In the genomic region with DNA sequence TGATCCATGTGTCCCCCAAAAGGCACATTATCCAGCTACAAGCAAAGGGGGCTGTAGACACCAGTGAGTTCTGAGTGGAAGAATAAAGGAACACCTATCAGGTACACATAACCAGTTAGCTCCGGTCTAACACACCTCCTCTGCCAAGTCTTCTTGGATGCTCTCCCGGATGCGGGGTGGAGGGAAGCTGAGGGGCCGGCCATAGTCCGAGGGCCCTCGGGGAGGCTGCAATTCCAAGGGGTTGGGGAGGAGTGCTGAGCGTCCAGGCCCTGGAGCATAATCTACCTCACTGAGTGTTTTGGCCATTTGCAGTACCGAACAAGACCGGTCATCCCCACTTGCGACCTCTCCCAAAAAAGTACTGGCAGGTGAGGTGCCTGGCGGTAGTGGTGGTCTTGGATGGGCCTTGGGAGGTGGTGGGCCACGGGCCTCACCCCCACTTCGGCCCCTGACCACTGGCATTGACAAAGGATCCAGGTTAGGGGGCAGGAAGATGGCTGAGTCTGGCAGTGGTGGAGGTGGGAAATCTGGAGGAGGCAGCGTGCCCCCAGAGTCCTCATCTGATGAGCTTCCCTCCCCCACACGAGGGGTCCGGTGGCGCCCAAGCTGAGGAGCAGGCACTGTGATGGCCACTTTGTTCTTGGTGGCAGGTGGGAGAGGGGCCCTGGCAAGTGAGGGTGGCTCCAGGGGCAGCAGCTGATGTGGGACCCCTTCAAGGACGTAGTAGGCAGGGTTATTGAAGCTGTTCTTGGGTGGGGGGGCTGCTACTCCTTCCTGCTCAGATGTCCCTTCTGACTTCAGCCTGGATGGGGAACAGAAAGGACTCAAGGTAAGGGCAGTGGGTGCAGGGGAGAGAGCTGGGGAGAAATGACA, we compare ENCODE assay signal across 15 mouse cellular contexts. TPM values are rescaled to one million over a fixed set of nuclear protein-coding genes. Genes with fewer than 3 reads are reported as not detected.
DNase-seq lines count a peak whose midpoint lies in the region; ATAC-seq and TF ChIP-seq lines count a peak whose summit lies in the region.
"Had no signal": no experiment of that assay in that cellular context is flagged by ENCODE, and none has a peak within 500 bp of the region (broad histone marks: within the 10 kb centered on the region; RNA-seq: fewer than 3 reads in every experiment).

No protein-coding gene starts in this region.

- no peak overlapping the region for H3K9ac ChIP-seq in forebrain, embryonic 14.5 days (ENCODE audit: low read length)
- no peak overlapping the region for H3K9ac ChIP-seq in forebrain, embryonic 16.5 days (replicated peaks; ENCODE audit: low read depth, low read length)
- H3K9ac ChIP-seq in kidney, embryonic 15.5 days, result no peak overlapping the region
- no peak overlapping the region; the same call in 1 of the 2 replicates for H3K9ac ChIP-seq in ES-E14 (ENCODE audit: insufficient read depth, low read depth, low read length, poor library complexity, severe bottlenecking)
- H3K9ac ChIP-seq: hindbrain, embryonic 15.5 days; neural tube, embryonic 15.5 days had no signal

- H3K27me3 ChIP-seq in forebrain, embryonic 14.5 days (replicated peaks; ENCODE audit: control insufficient read depth, insufficient read depth, low read length), result peaks cover 33% of the 10 kb centered on the region
- peaks cover 39% of the 10 kb centered on the region for H3K27me3 ChIP-seq in forebrain, embryonic 16.5 days (replicated peaks; ENCODE audit: control insufficient read depth, insufficient read depth, low read length)
- no peaks in the 10 kb centered on the region for H3K27me3 ChIP-seq in kidney, adult 2 months (replicated peaks; ENCODE audit: control insufficient read depth, insufficient read depth, low read length)
- peaks cover 47% of the 10 kb centered on the region for H3K27me3 ChIP-seq in kidney, embryonic 15.5 days

- H3K4me2 ChIP-seq in forebrain, embryonic 14.5 days (ENCODE audit: low read length), result no peak overlapping the region
- no peak overlapping the region for H3K4me2 ChIP-seq in forebrain, embryonic 16.5 days (ENCODE audit: low read length)
- H3K4me2 ChIP-seq in kidney, embryonic 15.5 days, result no peak overlapping the region
- H3K4me2 ChIP-seq: liver, embryonic 11.5 days had no signal

- H3K9me3 ChIP-seq in forebrain, embryonic 14.5 days (replicated peaks; ENCODE audit: control insufficient read depth, low read length), result no peaks in the 10 kb centered on the region
- no peaks in the 10 kb centered on the region for H3K9me3 ChIP-seq in forebrain, embryonic 16.5 days (ENCODE audit: control insufficient read depth, low read length)
- H3K9me3 ChIP-seq in kidney, embryonic 15.5 days (replicated peaks), result no peaks in the 10 kb centered on the region
- H3K9me3 ChIP-seq in ES-E14 (ENCODE audit: control insufficient read depth, insufficient read depth, low read depth, low read length), result no peaks in the 10 kb centered on the region
- H3K9me3 ChIP-seq: hindbrain, embryonic 15.5 days; neural tube, embryonic 15.5 days had no signal

- TF ChIP-seq CTCF in kidney, adult 2 months (conservative IDR thresholded peaks at IDR 0.05; ENCODE audit: insufficient read depth, insufficient read length, low read depth, low read length), result no peak

- TF ChIP-seq POLR2A in kidney, adult 2 months (IDR thresholded peaks at IDR 0.05; ENCODE audit: low read depth, low read length), result no peak

- H3K4me1 ChIP-seq in forebrain, embryonic 14.5 days (ENCODE audit: control insufficient read depth, insufficient read depth, low read length), result peaks cover 5% of the 10 kb centered on the region; the same call in 1 of the 2 replicates
- H3K4me1 ChIP-seq in forebrain, embryonic 16.5 days (replicated peaks; ENCODE audit: control insufficient read depth, insufficient read depth, low read length), result peaks cover 16% of the 10 kb centered on the region
- H3K4me1 ChIP-seq in kidney, adult 2 months (ENCODE audit: control insufficient read depth, insufficient read depth, low read length), result peaks cover 5% of the 10 kb centered on the region; the same call in 1 of the 2 replicates
- H3K4me1 ChIP-seq in kidney, embryonic 15.5 days, result peaks cover 41% of the 10 kb centered on the region
- peaks cover 3 to 22% of the 10 kb centered on the region in 2 experiments; a peak in 3 of 4 replicates for H3K4me1 ChIP-seq in ES-E14 (ENCODE audit: control insufficient read depth in 2 of 2, insufficient read depth in 2 of 2, low read length in 2 of 2, poor library complexity in 1 of 2)

- no peak overlapping the region for H3K4me3 ChIP-seq in forebrain, embryonic 14.5 days (ENCODE audit: low read depth, low read length)
- no peak overlapping the region for H3K4me3 ChIP-seq in forebrain, embryonic 16.5 days (replicated peaks; ENCODE audit: low read length)
- H3K4me3 ChIP-seq in kidney, adult 2 months (ENCODE audit: insufficient read depth, low read depth, low read length), result no peak overlapping the region
- H3K4me3 ChIP-seq in kidney, embryonic 15.5 days (replicated peaks), result no peak overlapping the region
- H3K4me3 ChIP-seq in ES-E14 (ENCODE audit: insufficient read depth in 1 of 2, low read depth in 1 of 2, low read length in 2 of 2, poor library complexity in 1 of 2, severe bottlenecking in 1 of 2), result peak overlapping the region; percentile 13 to 26; a peak in 2 of 4 replicates
- H3K4me3 ChIP-seq: hindbrain, embryonic 15.5 days; left cerebral cortex, adult 2 months; neural tube, embryonic 15.5 days had no signal

- in situ Hi-C loops in ES-E14 (cut with MboI; ENCODE audit: low sequenced_read_pairs in 2 of 2, unreplicated experiment in 2 of 2), result no loop called here

- DNase-seq in forebrain, embryonic 14.5 days (ENCODE audit: low spot score), result peak; percentile 19
- DNase-seq in kidney, adult 2 months, result peak; percentile 84
- no peak for DNase-seq in ES-E14 (ENCODE audit: low read depth, low spot score)
- peak; percentile 75 to 77 for DNase-seq in kidney, postnatal 36 days
- no peak for DNase-seq in layer of hippocampus, adult 11-12 months (ENCODE audit: low spot score)
- DNase-seq: right cerebral cortex, postnatal 14 days; thymus, postnatal 14 days had no signal

- WGBS in forebrain, embryonic 14.5 days, result 78% methylated on average over 18 of the region's 18 CpGs
- WGBS in forebrain, embryonic 16.5 days, result 72% methylated on average over 18 of the region's 18 CpGs
- 57% methylated on average over 18 of the region's 18 CpGs for WGBS in kidney, adult 2 months
- WGBS in kidney, embryonic 15.5 days, result 75% methylated on average over 18 of the region's 18 CpGs

- H3K27ac ChIP-seq in forebrain, embryonic 14.5 days (ENCODE audit: low read depth, low read length), result no peak overlapping the region
- no peak overlapping the region for H3K27ac ChIP-seq in forebrain, embryonic 16.5 days (ENCODE audit: low read length)
- no peak overlapping the region for H3K27ac ChIP-seq in kidney, adult 2 months (ENCODE audit: insufficient read depth, low read depth, low read length)
- H3K27ac ChIP-seq in kidney, embryonic 15.5 days, result no peak overlapping the region
- H3K27ac ChIP-seq in ES-E14 (ENCODE audit: insufficient read depth, low read depth, low read length, poor library complexity, severe bottlenecking), result no peak overlapping the region
- H3K27ac ChIP-seq: hindbrain, embryonic 15.5 days; left cerebral cortex, adult 2 months; neural tube, embryonic 15.5 days had no signal

- no peak for ATAC-seq in forebrain, embryonic 14.5 days
- no peak for ATAC-seq in forebrain, embryonic 16.5 days
- ATAC-seq in kidney, embryonic 15.5 days (replicated peaks; ENCODE audit: low FRiP score), result no peak
- no peak for ATAC-seq in granulocyte monocyte progenitor cell, adult 5-6 weeks (replicated peaks; ENCODE audit: poor library complexity, severe bottlenecking)

- peaks cover 48% of the 10 kb centered on the region for H3K36me3 ChIP-seq in forebrain, embryonic 14.5 days (ENCODE audit: control insufficient read depth, insufficient read depth, low read length)
- no peaks in the 10 kb centered on the region; the same call in 1 of the 2 replicates for H3K36me3 ChIP-seq in forebrain, embryonic 16.5 days (ENCODE audit: control insufficient read depth, insufficient read depth)
- H3K36me3 ChIP-seq in kidney, adult 2 months (ENCODE audit: control insufficient read depth, insufficient read depth, low read length), result peaks cover 5% of the 10 kb centered on the region
- peaks cover 61% of the 10 kb centered on the region for H3K36me3 ChIP-seq in kidney, embryonic 15.5 days
- peaks cover 38% of the 10 kb centered on the region for H3K36me3 ChIP-seq in ES-E14 (ENCODE audit: control insufficient read depth, insufficient read depth, low read length, poor library complexity, severe bottlenecking)
- H3K36me3 ChIP-seq: hindbrain, embryonic 15.5 days had no signal

RNA-seq across cellular contexts. Expression of a gene that starts 5.9 kb away (rescaled TPM):
- polyA plus RNA-seq in forebrain, embryonic 14.5 days (2014; fragmentation: Nextera tagmentation; extraction: Ambion mirVana), result not detected in 2 replicates
- not detected in 2 replicates for polyA plus RNA-seq in forebrain, embryonic 16.5 days (2015; fragmentation: Nextera tagmentation; extraction: Ambion mirVana)
- 0.20 TPM in 1 of 2 replicates, not detected in the other for polyA plus RNA-seq in kidney, adult 2 months (2012; rRNA removed)
- 0.72 and 1.9 TPM in 2 replicates for polyA plus RNA-seq in kidney, embryonic 15.5 days (2015; fragmentation: Nextera tagmentation; extraction: Ambion mirVana)
- total RNA-seq in ES-E14 (2012; rRNA removed), result 1.1 and 1.3 TPM in 2 replicates
- not detected in 2 replicates for total RNA-seq in granulocyte monocyte progenitor cell, adult 5-6 weeks (2014; fragmentation: Nextera tagmentation)
- total RNA-seq in granulocyte monocyte progenitor cell, adult 5-6 weeks (2017), result not detected in 2 replicates
- total RNA-seq: left cerebral cortex, adult 2 months had no signal
- polyA plus RNA-seq: gonadal fat pad, adult 2 months had no signal

RNA-seq across cellular contexts. Expression of a gene that starts 14.0 kb away (rescaled TPM):
- polyA plus RNA-seq in forebrain, embryonic 14.5 days (2014; fragmentation: Nextera tagmentation; extraction: Ambion mirVana), result 8.2 and 15.3 TPM in 2 replicates
- polyA plus RNA-seq in forebrain, embryonic 16.5 days (2015; fragmentation: Nextera tagmentation; extraction: Ambion mirVana), result 20.0 and 20.5 TPM in 2 replicates
- 62.1 and 81.3 TPM in 2 replicates for polyA plus RNA-seq in kidney, adult 2 months (2012; rRNA removed)
- polyA plus RNA-seq in kidney, embryonic 15.5 days (2015; fragmentation: Nextera tagmentation; extraction: Ambion mirVana), result 49.9 and 52.1 TPM in 2 replicates
- 57.1 and 71.4 TPM in 2 replicates for total RNA-seq in ES-E14 (2012; rRNA removed)
- total RNA-seq in granulocyte monocyte progenitor cell, adult 5-6 weeks (2014; fragmentation: Nextera tagmentation), result 2.0 and 6.5 TPM in 2 replicates
- total RNA-seq in granulocyte monocyte progenitor cell, adult 5-6 weeks (2017), result 7.5 and 11.7 TPM in 2 replicates

RNA-seq across cellular contexts. Expression of a gene that starts 33.0 kb away (rescaled TPM):
- 1.1 and 1.8 TPM in 2 replicates for polyA plus RNA-seq in forebrain, embryonic 14.5 days (2014; fragmentation: Nextera tagmentation; extraction: Ambion mirVana)
- polyA plus RNA-seq in forebrain, embryonic 16.5 days (2015; fragmentation: Nextera tagmentation; extraction: Ambion mirVana), result 0.65 and 0.94 TPM in 2 replicates
- polyA plus RNA-seq in kidney, adult 2 months (2012; rRNA removed), result 11.2 and 11.7 TPM in 2 replicates
- 1.8 and 2.3 TPM in 2 replicates for polyA plus RNA-seq in kidney, embryonic 15.5 days (2015; fragmentation: Nextera tagmentation; extraction: Ambion mirVana)
- total RNA-seq in ES-E14 (2012; rRNA removed), result 4.2 and 4.3 TPM in 2 replicates
- not detected in 2 replicates for total RNA-seq in granulocyte monocyte progenitor cell, adult 5-6 weeks (2014; fragmentation: Nextera tagmentation)
- total RNA-seq in granulocyte monocyte progenitor cell, adult 5-6 weeks (2017), result not detected in 2 replicates
- total RNA-seq: left cerebral cortex, adult 2 months had no signal

RNA-seq across cellular contexts. Expression of a gene that starts 39.5 kb away (rescaled TPM):
- 75.0 and 87.6 TPM in 2 replicates for polyA plus RNA-seq in forebrain, embryonic 14.5 days (2014; fragmentation: Nextera tagmentation; extraction: Ambion mirVana)
- polyA plus RNA-seq in forebrain, embryonic 16.5 days (2015; fragmentation: Nextera tagmentation; extraction: Ambion mirVana), result 68.6 and 72.3 TPM in 2 replicates
- 40.2 and 42.6 TPM in 2 replicates for polyA plus RNA-seq in kidney, adult 2 months (2012; rRNA removed)
- polyA plus RNA-seq in kidney, embryonic 15.5 days (2015; fragmentation: Nextera tagmentation; extraction: Ambion mirVana), result 75.1 and 78.9 TPM in 2 replicates
- 105 and 123 TPM in 2 replicates for total RNA-seq in ES-E14 (2012; rRNA removed)
- 111 and 144 TPM in 2 replicates for total RNA-seq in granulocyte monocyte progenitor cell, adult 5-6 weeks (2014; fragmentation: Nextera tagmentation)
- total RNA-seq in granulocyte monocyte progenitor cell, adult 5-6 weeks (2017), result 80.1 and 145 TPM in 2 replicates

RNA-seq across cellular contexts. Expression of a gene that starts 46.6 kb away (rescaled TPM):
- polyA plus RNA-seq in forebrain, embryonic 14.5 days (2014; fragmentation: Nextera tagmentation; extraction: Ambion mirVana), result 26.1 and 30.6 TPM in 2 replicates
- 17.1 and 19.2 TPM in 2 replicates for polyA plus RNA-seq in forebrain, embryonic 16.5 days (2015; fragmentation: Nextera tagmentation; extraction: Ambion mirVana)
- 942 and 1,044 TPM in 2 replicates for polyA plus RNA-seq in kidney, adult 2 months (2012; rRNA removed)
- polyA plus RNA-seq in kidney, embryonic 15.5 days (2015; fragmentation: Nextera tagmentation; extraction: Ambion mirVana), result 51.0 and 63.0 TPM in 2 replicates
- 536 and 562 TPM in 2 replicates for total RNA-seq in ES-E14 (2012; rRNA removed)
- total RNA-seq in granulocyte monocyte progenitor cell, adult 5-6 weeks (2014; fragmentation: Nextera tagmentation), result not detected in 2 replicates
- not detected in 2 replicates for total RNA-seq in granulocyte monocyte progenitor cell, adult 5-6 weeks (2017)

Comparison
In these comparisons a context has a peak if more than half of its experiments do, and no peak if none do; other contexts are left out.
1. DNase-seq: peak in forebrain, embryonic 14.5 days (single experiment), kidney, adult 2 months (single experiment) and kidney, postnatal 36 days (2 of 2); none in ES-E14 (single experiment) and layer of hippocampus, adult 11-12 months (single experiment).
2. H3K4me3 ChIP-seq: peak in ES-E14 (2 of 2); none in forebrain, embryonic 14.5 days (single experiment), forebrain, embryonic 16.5 days (single experiment), kidney, adult 2 months (single experiment) and kidney, embryonic 15.5 days (single experiment).